Mouse (Mus musculus): Measurements from ENCODE around the gene Pcsk1n. TPM values are rescaled to one million over a fixed set of nuclear protein-coding genes. Genes with fewer than 3 reads are reported as not detected.

Pcsk1n gene
- polyA plus RNA-seq, 1 experiment from 2014 or later: 84.4 TPM

- no peaks in the 10 kb centered on the region for H3K36me3 ChIP-seq (ENCODE audit: control insufficient read depth, insufficient read depth, low read length)
- H3K4me3 ChIP-seq (ENCODE audit: low read depth, low read length): no peak overlapping the region
- WGBS: 82% methylated on average over 7 of the region's 7 CpGs
- no peaks in the 10 kb centered on the region for H3K27me3 ChIP-seq (replicated peaks; ENCODE audit: control insufficient read depth, insufficient read depth, low read length)
- no peaks in the 10 kb centered on the region for H3K9me3 ChIP-seq (replicated peaks; ENCODE audit: control insufficient read depth, low read length)
- no peak overlapping the region for H3K4me2 ChIP-seq (ENCODE audit: low read length)
- no peak overlapping the region for H3K9ac ChIP-seq (ENCODE audit: low read length)
- no peaks in the 10 kb centered on the region for H3K4me1 ChIP-seq (ENCODE audit: control insufficient read depth, insufficient read depth, low read length)
- no peak overlapping the region for H3K27ac ChIP-seq (ENCODE audit: low read depth, low read length)
- no peak for ATAC-seq
- no peak for DNase-seq (ENCODE audit: low spot score)
Observed at GRCm38 (mm10) chrX:7963829-7964626, 44.4 kb downstream of the Pcsk1n start.

DNA sequence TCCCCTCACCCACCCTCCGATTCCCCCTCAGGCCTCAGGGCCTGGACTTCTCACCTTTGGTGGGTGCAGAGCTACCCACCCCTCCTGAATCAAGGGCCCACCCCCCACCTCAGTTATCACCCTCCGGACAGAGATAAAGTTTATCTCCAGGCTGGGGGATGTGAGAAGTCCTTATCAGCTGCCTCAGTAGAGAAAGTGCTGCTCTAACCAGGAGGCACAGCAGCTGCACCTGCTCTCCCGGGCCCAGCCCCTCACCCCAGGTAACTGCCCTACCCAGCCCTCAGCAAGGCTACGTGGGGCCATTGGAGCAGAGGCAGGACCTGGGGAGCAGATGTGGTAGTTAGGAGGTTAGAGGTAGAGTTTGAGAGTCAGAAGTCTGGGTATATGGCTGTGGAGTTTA, 46.5 kb downstream of the Pcsk1n start:
- Histone ChIP-seq H3K4me1 (ENCODE audit: control insufficient read depth, insufficient read depth, low read length) (no peaks in the 10 kb centered on the region), H3K4me2 (ENCODE audit: low read length) (no peak overlapping the region), H3K9ac (ENCODE audit: low read length) (no peak overlapping the region), H3K9me3 (replicated peaks; ENCODE audit: control insufficient read depth, low read length) (no peaks in the 10 kb centered on the region), H3K27ac (ENCODE audit: low read depth, low read length) (no peak overlapping the region), H3K27me3 (replicated peaks; ENCODE audit: control insufficient read depth, insufficient read depth, low read length) (no peaks in the 10 kb centered on the region), H3K4me3 (ENCODE audit: low read depth, low read length) (no peak overlapping the region), H3K36me3 (ENCODE audit: control insufficient read depth, insufficient read depth, low read length) (no peaks in the 10 kb centered on the region)
- 88% methylated on average over 4 of the region's 4 CpGs for WGBS
- ATAC-seq (no peak), DNase-seq (ENCODE audit: low spot score) (no peak)

DNA sequence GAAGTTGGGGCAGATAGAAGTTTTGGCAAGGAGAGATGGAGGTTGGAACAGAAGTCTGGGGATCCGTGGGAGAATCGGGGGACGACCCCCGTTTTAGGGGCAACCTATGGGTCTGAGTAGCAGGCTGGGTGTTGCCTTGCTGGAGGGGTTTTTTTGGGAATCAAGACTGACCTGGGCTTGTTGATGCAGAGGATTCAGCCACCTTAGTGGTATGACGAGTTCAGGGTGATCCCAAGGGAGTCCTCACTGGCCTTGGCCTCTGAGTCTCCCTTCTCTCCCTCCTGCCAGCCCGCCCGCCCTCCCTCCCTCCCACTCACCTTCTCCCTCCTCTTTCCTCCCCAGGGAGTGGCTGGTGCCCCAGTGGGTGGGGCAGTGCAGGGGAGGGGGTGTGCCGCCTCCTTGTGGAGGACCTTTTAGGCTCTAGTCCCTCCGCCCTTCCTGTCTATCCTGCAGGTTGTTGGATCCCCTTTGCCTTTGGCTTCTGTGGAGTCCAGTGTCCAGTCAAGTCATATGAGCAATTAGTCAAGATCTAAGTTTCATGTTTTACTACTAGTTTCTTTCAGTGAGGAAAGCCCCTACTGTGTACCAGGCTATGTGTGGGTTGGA, 48.1 kb downstream of the Pcsk1n start:
- no peak for ATAC-seq
- WGBS: 88% methylated on average over 7 of the region's 9 CpGs
- H3K36me3 ChIP-seq (ENCODE audit: control insufficient read depth, insufficient read depth, low read length): no peaks in the 10 kb centered on the region

GRCm38 (mm10) chrX:7968226-7968625, 48.6 kb downstream of the Pcsk1n start:
- ATAC-seq (no peak), DNase-seq (ENCODE audit: low spot score) (no peak)
- no peaks in the 10 kb centered on the region for H3K27me3 ChIP-seq (replicated peaks; ENCODE audit: control insufficient read depth, insufficient read depth, low read length)
- no peaks in the 10 kb centered on the region for H3K4me1 ChIP-seq (ENCODE audit: control insufficient read depth, insufficient read depth, low read length)
- H3K27ac ChIP-seq (ENCODE audit: low read depth, low read length): no peak overlapping the region
- H3K4me2 ChIP-seq (ENCODE audit: low read length): no peak overlapping the region
- no peak overlapping the region for H3K9ac ChIP-seq (ENCODE audit: low read length)
- H3K4me3 ChIP-seq (ENCODE audit: low read depth, low read length): no peak overlapping the region
- no peaks in the 10 kb centered on the region for H3K36me3 ChIP-seq (ENCODE audit: control insufficient read depth, insufficient read depth, low read length)
- WGBS: 89% methylated on average over 8 of the region's 8 CpGs
- H3K9me3 ChIP-seq (replicated peaks; ENCODE audit: control insufficient read depth, low read length): no peaks in the 10 kb centered on the region

More for the DNA sequence above, 48.1 kb downstream of the Pcsk1n start:
- no peaks in the 10 kb centered on the region for H3K27me3 ChIP-seq (replicated peaks; ENCODE audit: control insufficient read depth, insufficient read depth, low read length)
- no peaks in the 10 kb centered on the region for H3K4me1 ChIP-seq (ENCODE audit: control insufficient read depth, insufficient read depth, low read length)
- no peak overlapping the region for H3K9ac ChIP-seq (ENCODE audit: low read length)
- no peak overlapping the region for H3K4me3 ChIP-seq (ENCODE audit: low read depth, low read length)
- no peaks in the 10 kb centered on the region for H3K9me3 ChIP-seq (replicated peaks; ENCODE audit: control insufficient read depth, low read length)
- H3K4me2 ChIP-seq (ENCODE audit: low read length): no peak overlapping the region
- H3K27ac ChIP-seq (ENCODE audit: low read depth, low read length): no peak overlapping the region
- no peak for DNase-seq (ENCODE audit: low spot score)

DNA sequence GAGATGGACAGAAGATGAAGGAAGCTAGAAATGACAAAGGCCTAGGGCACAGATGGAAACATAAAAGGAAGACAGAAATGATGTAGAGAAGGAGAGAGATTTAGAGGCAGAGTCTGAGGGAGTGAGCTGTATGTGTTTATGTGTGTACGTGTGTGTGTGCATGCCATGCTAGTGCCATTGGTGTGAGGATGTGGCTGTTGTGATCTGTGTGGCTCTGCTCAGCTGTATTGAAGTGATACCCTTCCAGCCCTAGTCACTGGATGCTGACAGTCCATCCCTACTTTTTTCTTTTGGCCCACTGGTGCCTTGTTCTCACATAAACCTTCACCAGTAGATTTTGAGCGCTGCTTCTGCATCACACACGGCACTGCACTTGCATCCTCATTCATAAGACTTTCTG, 49.3 kb downstream of the Pcsk1n start:
- WGBS: 89% methylated on average over 3 of the region's 3 CpGs
- Histone ChIP-seq H3K4me3 (ENCODE audit: low read depth, low read length) (no peak overlapping the region), H3K27me3 (replicated peaks; ENCODE audit: control insufficient read depth, insufficient read depth, low read length) (no peaks in the 10 kb centered on the region), H3K9ac (ENCODE audit: low read length) (no peak overlapping the region), H3K9me3 (replicated peaks; ENCODE audit: control insufficient read depth, low read length) (no peaks in the 10 kb centered on the region), H3K36me3 (ENCODE audit: control insufficient read depth, insufficient read depth, low read length) (no peaks in the 10 kb centered on the region), H3K4me1 (ENCODE audit: control insufficient read depth, insufficient read depth, low read length) (no peaks in the 10 kb centered on the region), H3K4me2 (ENCODE audit: low read length) (no peak overlapping the region), H3K27ac (ENCODE audit: low read depth, low read length) (no peak overlapping the region)
- DNase-seq (ENCODE audit: low spot score): no peak
- no peak for ATAC-seq

DNA sequence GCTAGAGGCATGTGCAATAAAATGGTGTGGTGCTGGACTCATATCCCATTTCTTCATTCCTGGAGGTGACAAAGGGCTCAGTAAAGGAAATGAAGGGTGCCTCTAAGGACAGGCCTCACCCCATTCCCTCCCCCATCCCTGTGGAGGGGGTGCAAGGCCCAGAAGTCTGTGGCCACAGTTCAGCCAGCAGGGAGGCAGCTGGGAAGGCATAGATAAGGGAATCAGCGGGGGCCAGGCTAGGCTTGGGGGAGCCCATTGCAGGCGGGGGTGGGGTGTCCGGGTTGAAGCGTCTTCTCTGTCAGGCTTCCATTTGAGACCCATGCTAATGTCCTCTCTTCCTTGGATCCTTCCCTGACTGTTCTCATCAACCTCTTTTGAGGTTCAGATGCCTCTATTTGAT, 51.7 kb downstream of the Pcsk1n start:
- Histone ChIP-seq H3K9me3 (replicated peaks; ENCODE audit: control insufficient read depth, low read length) (no peaks in the 10 kb centered on the region), H3K36me3 (ENCODE audit: control insufficient read depth, insufficient read depth, low read length) (no peaks in the 10 kb centered on the region), H3K4me2 (ENCODE audit: low read length) (no peak overlapping the region), H3K27ac (ENCODE audit: low read depth, low read length) (no peak overlapping the region), H3K4me3 (ENCODE audit: low read depth, low read length) (no peak overlapping the region), H3K27me3 (replicated peaks; ENCODE audit: control insufficient read depth, insufficient read depth, low read length) (no peaks in the 10 kb centered on the region), H3K9ac (ENCODE audit: low read length) (no peak overlapping the region), H3K4me1 (ENCODE audit: control insufficient read depth, insufficient read depth, low read length) (no peaks in the 10 kb centered on the region)
- DNase-seq (ENCODE audit: low spot score) (no peak), ATAC-seq (no peak)
- 91% methylated on average over 3 of the region's 4 CpGs for WGBS

Other genes starting within 250 kb of the Pcsk1n start
- gene Plp2, start 248.4 kb upstream of the Pcsk1n start, polyA plus RNA-seq (2014; fragmentation: Nextera tagmentation; extraction: Ambion mirVana): 38.4 and 51.5 TPM in 2 replicates
- 0.13 TPM in 1 of 2 replicates, not detected in the other for gene Magix, start 238.6 kb upstream of the Pcsk1n start, polyA plus RNA-seq (2014; fragmentation: Nextera tagmentation; extraction: Ambion mirVana)
- 56.2 and 57.4 TPM in 2 replicates for gene Gpkow, start 222.7 kb upstream of the Pcsk1n start, polyA plus RNA-seq (2014; fragmentation: Nextera tagmentation; extraction: Ambion mirVana)
- gene Wdr45, start 205.5 kb upstream of the Pcsk1n start, polyA plus RNA-seq (2014; fragmentation: Nextera tagmentation; extraction: Ambion mirVana): 30.2 and 31.3 TPM in 2 replicates
- not detected in 2 replicates for gene Gm45208, start 197.6 kb upstream of the Pcsk1n start, polyA plus RNA-seq (2014; fragmentation: Nextera tagmentation; extraction: Ambion mirVana)
- 139 and 145 TPM in 2 replicates for gene Praf2, start 191.4 kb upstream of the Pcsk1n start, polyA plus RNA-seq (2014; fragmentation: Nextera tagmentation; extraction: Ambion mirVana)
- 43.8 and 45.3 TPM in 2 replicates for gene Ccdc120, start 168.9 kb upstream of the Pcsk1n start, polyA plus RNA-seq (2014; fragmentation: Nextera tagmentation; extraction: Ambion mirVana)
- 16.1 and 23.9 TPM in 2 replicates for gene Tfe3, start 157.3 kb upstream of the Pcsk1n start, polyA plus RNA-seq (2014; fragmentation: Nextera tagmentation; extraction: Ambion mirVana)
- gene Gripap1, start 130.1 kb upstream of the Pcsk1n start, polyA plus RNA-seq (2014; fragmentation: Nextera tagmentation; extraction: Ambion mirVana): 44.0 and 50.4 TPM in 2 replicates
- gene Kcnd1, start 97.5 kb upstream of the Pcsk1n start, polyA plus RNA-seq (2014; fragmentation: Nextera tagmentation; extraction: Ambion mirVana): 1.3 and 1.6 TPM in 2 replicates
- gene Otud5, start 78.5 kb upstream of the Pcsk1n start, polyA plus RNA-seq (2014; fragmentation: Nextera tagmentation; extraction: Ambion mirVana): 31.8 and 36.9 TPM in 2 replicates
- 11.3 and 15.1 TPM in 2 replicates for gene Pim2, start 41.6 kb upstream of the Pcsk1n start, polyA plus RNA-seq (2014; fragmentation: Nextera tagmentation; extraction: Ambion mirVana)
- gene Slc35a2, start 35.8 kb upstream of the Pcsk1n start, polyA plus RNA-seq (2014; fragmentation: Nextera tagmentation; extraction: Ambion mirVana): 17.1 and 17.8 TPM in 2 replicates
- 144 and 172 TPM in 2 replicates for gene Pqbp1, start 20.6 kb upstream of the Pcsk1n start, polyA plus RNA-seq (2014; fragmentation: Nextera tagmentation; extraction: Ambion mirVana)
- 193 and 227 TPM in 2 replicates for gene Timm17b, start 20.5 kb upstream of the Pcsk1n start, polyA plus RNA-seq (2014; fragmentation: Nextera tagmentation; extraction: Ambion mirVana)
- gene Gm10491, start 12.0 kb upstream of the Pcsk1n start, polyA plus RNA-seq (2014; fragmentation: Nextera tagmentation; extraction: Ambion mirVana): not detected in 2 replicates
- not detected in 2 replicates for gene Gm10490, start 10.3 kb upstream of the Pcsk1n start, polyA plus RNA-seq (2014; fragmentation: Nextera tagmentation; extraction: Ambion mirVana)
- gene Eras, start 8.8 kb downstream of the Pcsk1n start, polyA plus RNA-seq (2014; fragmentation: Nextera tagmentation; extraction: Ambion mirVana): not detected in 2 replicates
- gene Hdac6, start 28.1 kb downstream of the Pcsk1n start, polyA plus RNA-seq (2014; fragmentation: Nextera tagmentation; extraction: Ambion mirVana): 43.3 and 50.4 TPM in 2 replicates
- gene Gata1, start 58.2 kb downstream of the Pcsk1n start, polyA plus RNA-seq (2014; fragmentation: Nextera tagmentation; extraction: Ambion mirVana): 0.11 and 0.19 TPM in 2 replicates
- 0.46 TPM in 1 of 2 replicates, not detected in the other for gene Glod5, start 98.7 kb downstream of the Pcsk1n start, polyA plus RNA-seq (2014; fragmentation: Nextera tagmentation; extraction: Ambion mirVana)
- gene Suv39h1, start 154.9 kb downstream of the Pcsk1n start, polyA plus RNA-seq (2014; fragmentation: Nextera tagmentation; extraction: Ambion mirVana): 42.8 and 47.7 TPM in 2 replicates
- 0.15 and 0.33 TPM in 2 replicates for gene Was, start 170.7 kb downstream of the Pcsk1n start, polyA plus RNA-seq (2014; fragmentation: Nextera tagmentation; extraction: Ambion mirVana)
- 35.2 and 43.2 TPM in 2 replicates for gene Wdr13, start 213.1 kb downstream of the Pcsk1n start, polyA plus RNA-seq (2014; fragmentation: Nextera tagmentation; extraction: Ambion mirVana)
- gene Rbm3, start 226.1 kb downstream of the Pcsk1n start, polyA plus RNA-seq (2014; fragmentation: Nextera tagmentation; extraction: Ambion mirVana): 388 and 477 TPM in 2 replicates

All from forebrain, embryonic 14.5 days (tissue).